Mouse (Mus musculus) large intestine, adult 2 months (tissue): ENCODE measurements around the gene Vtcn1. TPM values are rescaled to one million over a fixed set of nuclear protein-coding genes. Genes with fewer than 3 reads are reported as not detected.
"Not testable (repeated sequence)": the region's sequence is repeated elsewhere in the genome, so short reads cannot be mapped to it uniquely, and the experiment has no call there.

Experiments
- DNase-seq: peaks from one replicate; pipeline ENCODE4 v3.0.0-alpha.2; 2012; ENCODE audit warnings: low read depth, low spot score
- WGBS: fragments of 180-500 bp; shearing (Covaris S2); methylation state at CpG from one replicate; pipeline ENCODE4 v1.1.7; 2018; 5-methylcytosine and 5-hydroxymethylcytosine counted together
- polyA plus RNA-seq: library from polyadenylated mRNA; depleted of rRNA; stranded (reverse); fragments of >200 nt; gene quantifications from 2 replicates; pipeline ENCODE4 v1.2.3, GENCODE M21; 2012; rRNA removed

The Vtcn1 gene
- polyA plus RNA-seq, result 0.05 TPM in 1 of 2 replicates, not detected in the other

DNA sequence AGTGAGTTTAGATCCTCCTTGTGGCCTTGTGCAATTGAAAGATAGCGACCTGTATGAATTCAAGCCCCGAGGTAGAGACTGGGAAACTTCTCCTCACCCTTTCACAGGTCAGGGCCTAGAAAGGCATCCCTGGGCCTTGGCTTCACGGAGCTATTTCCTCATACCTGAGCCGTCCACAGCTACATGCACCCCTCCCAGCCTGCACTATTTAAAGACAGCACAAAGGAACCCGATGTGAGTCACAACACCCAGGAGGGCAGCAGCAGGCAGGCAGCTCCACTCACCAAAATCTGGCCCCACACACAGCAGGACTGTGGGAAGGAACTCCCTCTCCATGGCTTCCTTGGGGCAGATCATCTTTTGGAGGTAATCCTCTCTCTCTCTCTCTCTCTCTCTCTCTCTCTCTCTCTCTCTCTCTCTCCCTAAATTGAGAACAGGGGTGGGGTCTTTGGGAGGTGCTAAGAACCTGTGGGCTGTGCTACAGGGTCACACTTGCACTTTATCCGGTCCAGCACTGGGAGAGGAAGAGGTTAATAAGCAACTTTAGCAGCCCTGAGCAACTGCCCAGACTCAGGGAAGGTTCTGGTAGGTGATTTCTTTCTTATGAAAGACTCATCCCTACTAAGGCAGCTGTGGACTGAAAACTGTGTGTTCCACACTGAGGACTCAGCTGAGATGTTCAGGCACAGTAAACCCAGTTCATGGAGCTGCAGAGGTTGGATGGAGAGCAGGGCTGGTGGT, at the start of gene Vtcn1:
Vtcn1 (plus strand) TSS at position 235 of the 741 bp plus-strand sequence.
- WGBS, result 32% methylated on average over 6 of the region's 6 CpGs
- no peak for DNase-seq

DNA sequence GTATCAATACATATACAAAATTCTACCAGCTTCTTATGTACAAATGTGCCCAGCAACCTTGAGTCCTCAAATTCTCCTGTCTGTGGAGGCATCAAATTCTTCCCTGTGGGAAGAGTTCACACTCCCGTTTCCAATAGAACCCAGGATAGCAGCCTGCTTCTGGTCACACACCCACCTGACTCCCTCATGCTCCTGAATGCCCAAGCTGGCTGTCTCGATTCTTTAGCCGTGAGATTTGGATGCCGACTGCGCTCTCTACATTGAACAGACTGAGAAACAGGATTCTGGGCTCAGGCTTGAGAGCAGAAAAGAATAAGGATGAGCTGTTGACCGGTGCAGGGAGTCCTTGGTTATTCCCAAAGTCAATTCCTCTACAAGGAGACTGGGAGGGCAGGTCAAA, 48.3 kb upstream of the Vtcn1 start:
- 94% methylated on average over 6 of the region's 6 CpGs for WGBS
- no peak for DNase-seq

DNA sequence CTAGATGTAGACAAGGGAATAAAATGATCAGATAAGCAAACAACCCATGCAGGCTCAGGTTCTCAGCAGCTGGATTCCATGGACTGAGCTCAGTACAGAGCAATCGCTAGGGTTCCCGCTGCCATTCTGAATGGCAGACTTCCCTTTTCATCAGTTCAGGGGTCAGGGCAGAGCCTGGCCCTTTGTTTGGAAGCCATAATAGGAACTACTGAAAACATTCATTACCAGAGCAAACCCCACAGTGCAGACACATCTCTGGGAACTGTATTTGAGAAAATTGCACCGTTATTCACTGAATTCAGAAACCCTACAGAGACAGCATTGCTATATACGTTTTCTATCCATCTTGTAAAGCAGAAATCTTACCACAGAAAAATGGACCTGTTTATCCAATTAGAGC, 47.7 kb upstream of the Vtcn1 start:
- DNase-seq, result no peak
- WGBS, result 90% methylated on average over 4 of the region's 4 CpGs

DNA sequence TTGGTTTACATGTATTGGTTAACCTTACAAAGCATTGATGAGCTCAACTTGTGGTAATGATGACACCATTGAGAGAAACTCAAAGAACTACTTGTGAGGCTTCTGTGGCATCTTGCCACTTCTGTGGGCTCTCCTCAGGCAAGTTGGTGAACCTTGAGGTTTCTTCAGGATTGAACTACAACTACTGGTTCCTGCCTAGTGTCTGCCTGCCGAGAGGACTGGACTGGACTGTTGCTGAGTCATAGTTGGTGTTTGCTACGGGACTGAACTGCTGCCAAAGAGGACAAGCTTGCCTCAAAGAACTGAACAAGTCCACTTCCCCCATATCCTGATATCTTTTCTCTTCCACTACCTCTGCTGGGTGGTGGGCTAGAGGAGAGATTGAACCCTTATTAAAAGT, 39.2 kb upstream of the Vtcn1 start:
- 11% methylated on average over 2 of the region's 2 CpGs for WGBS
- DNase-seq, result no peak

DNA sequence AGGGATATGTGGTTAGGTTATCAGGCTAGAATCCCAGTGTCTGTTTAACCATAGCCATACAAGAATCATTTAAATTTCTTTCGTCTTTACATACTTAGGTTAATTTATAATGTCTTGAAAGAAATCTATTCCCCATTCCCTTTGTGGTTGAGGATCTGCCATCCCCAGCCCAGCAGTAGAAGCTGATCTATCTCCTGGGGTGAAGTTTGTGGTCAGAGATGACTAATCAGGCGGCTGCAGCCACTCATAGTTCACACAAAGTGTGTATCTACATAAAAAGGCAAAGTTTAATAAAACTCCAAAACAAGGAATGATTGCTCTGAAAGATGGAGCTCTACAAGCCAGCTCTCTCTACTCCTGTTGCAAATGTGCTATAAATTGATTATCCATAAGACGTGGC, 33.6 kb upstream of the Vtcn1 start:
- WGBS, result 90% methylated on average over 3 of the region's 3 CpGs
- DNase-seq, result no peak

DNA sequence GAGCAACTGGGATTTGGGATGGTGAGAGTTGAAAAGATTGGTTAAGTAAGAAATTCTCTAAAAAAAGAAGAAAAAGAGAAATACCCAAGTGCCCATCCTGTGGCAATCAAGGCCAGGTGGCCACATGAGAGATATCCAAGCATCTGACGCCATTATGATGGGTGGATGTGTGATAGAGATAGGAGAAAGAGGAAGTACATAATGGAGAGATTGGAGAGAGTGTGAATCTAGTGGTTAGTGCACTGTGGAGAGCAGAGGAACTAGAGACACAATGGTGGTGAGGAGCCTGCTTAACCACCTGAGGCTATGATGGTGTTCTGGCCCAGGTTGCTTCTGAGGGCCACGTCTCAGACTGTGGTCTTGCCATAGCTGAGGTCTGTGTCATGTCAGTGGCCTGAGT, 31.9 kb upstream of the Vtcn1 start:
- no peak for DNase-seq
- 81% methylated on average over 2 of the region's 2 CpGs for WGBS

DNA sequence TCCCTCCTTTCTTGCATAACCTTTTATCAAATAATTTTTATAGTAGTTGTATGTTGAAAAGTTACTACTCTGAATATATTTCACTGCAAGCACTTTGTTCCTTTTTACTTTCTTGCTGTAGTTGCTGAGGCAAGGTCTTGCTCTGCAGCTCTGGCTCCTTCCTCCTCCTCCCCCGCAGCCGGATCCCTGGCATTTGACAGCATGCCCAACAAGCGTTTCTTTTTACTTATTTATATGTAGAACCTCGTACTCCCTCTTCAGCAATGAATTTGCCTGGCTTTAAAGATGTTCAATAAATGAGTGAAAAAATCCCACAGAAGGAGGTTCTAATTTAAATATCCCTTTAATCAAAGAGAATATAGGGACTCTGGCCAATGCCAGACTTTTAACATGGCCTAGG, 28.7 kb upstream of the Vtcn1 start:
- WGBS, result 76% methylated on average over 4 of the region's 4 CpGs
- DNase-seq, result no peak

DNA sequence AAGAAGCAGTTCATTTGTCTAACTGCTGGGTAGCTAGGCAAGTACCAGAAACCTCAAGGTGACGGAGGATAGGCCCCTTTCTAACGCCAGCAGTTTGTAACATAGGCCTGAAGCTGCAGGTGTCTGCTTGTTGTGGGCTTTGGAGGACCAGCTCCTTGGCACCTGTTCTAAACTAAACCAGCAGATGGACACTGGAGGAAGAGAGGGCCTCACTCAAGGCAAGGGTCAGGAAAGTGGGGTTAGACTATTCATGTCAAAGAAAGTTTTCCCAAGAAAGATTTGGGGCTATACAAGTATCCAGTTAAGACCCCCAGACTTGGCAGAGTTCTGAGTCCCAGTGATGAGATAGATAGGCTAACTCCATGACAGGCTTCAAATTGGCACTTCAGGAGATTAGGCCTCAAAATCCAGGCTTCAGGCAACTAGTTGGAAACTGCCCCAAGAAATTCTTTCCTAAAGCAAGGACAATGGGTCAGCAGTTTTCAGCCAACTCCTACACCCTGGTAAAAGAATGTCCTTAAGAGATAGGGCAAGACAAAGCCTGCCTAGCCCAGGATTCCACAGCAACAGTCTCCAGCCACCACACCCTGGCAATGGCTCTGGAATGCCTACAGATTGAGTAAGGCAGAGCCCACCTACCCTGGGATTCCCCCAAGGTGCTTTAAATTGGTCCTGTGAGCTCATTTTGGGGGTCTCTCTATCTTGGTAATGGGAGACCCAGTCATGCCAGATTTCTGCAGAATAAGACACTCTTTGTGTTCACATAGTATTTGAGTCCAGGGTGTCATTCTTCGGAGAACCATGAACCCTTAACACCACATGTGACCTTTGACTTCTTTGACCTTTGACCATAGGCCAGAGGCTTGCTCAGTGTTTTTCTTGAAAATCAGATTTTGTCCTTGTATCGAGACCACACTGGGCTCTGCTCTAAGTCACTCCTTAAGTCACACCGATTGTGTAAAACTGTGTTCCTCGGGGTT, 27.8 kb upstream of the Vtcn1 start:
- DNase-seq, result no peak
- 85% methylated on average over 6 of the region's 6 CpGs for WGBS

DNA sequence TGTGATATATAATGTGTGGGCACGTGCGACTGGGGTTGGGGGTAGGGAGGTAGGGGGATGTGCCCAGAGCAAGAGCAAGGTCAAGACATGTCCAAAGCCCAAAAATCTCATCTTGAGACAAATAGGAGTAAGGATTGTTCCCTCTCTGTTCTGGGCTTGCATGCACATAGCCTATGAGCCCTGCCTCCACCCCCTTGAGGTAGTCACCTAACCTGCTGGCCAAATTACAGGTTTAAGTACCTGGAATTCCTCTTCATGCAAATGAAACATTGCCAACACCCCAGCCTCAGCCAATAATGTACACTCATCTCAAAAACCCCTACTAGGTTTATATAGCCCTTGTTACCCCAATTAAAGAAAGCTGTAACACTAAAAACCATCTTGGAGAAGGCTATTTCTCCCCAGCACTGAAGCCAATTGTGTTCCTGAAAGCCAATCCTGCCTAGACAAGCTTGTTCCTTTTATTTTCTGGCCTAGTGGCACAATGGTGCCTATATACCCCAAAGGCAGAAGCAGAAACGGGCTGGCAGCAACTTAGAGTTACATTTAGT, 26.3 kb upstream of the Vtcn1 start:
- 47% methylated on average over 3 of the region's 3 CpGs for WGBS
- DNase-seq, result no peak

DNA sequence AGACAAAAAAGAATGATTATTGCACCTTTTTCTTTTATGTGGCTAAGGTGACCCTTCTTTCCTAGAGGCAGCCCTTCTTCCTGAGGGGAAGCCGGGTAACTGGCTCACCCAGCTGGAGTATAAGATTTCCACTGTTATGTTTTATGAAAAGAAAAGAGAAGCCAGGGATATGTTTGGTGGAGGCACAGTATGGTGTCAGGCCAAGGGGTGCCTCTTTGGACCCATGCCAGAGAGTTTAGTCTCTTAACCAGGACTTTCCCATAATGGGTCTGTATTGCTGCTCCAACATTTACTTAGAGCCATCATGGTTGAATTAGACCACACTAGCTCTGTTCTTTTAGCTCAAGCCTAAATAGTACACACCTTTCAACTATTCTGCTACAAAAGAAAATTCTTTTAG, 20.3 kb upstream of the Vtcn1 start:
- DNase-seq, result no peak
- WGBS, result 42% methylated on average over 1 of the region's 1 CpGs

DNA sequence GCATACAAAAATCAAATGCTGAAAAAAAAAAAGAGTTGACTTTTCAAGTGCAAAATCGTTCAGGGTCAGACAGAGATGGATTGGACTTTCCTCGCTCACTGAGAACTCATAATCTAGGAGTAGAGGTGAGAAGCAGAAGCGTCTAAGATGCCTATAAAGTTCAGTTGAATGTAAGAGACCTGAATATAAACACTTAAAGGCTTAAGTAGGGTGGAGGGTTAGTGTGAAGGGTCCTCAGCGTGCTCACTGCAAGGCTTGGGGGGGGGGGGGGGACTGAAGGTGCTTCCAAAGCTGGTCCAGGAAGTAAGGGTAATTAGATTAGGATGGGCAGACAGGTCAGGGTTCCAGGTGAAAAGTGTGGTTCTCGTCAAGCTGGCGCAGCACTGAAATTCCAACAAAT, 19.3 kb upstream of the Vtcn1 start:
- no peak for DNase-seq
- WGBS, result 69% methylated on average over 6 of the region's 6 CpGs

DNA sequence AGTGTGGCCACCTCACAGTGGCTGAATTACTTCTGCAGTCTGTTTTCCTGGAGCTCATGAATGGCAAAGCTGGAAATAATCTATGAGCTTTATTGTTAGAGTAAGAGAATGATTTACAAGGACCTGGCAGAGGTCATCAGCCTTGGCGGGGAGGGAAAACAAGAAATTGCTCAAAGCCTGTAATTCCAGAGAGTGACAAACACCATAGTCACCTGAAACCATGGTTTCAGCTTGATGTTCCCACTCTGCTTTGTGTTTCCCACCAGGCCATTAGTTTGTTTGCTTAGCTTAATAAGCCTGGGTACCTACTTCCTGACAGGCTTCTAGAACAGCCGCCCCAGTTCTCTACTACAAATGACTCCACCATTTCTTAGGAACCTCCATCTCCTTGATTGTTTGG, 14.8 kb upstream of the Vtcn1 start:
- no peak for DNase-seq
- WGBS, result 14% methylated on average over 2 of the region's 2 CpGs

DNA sequence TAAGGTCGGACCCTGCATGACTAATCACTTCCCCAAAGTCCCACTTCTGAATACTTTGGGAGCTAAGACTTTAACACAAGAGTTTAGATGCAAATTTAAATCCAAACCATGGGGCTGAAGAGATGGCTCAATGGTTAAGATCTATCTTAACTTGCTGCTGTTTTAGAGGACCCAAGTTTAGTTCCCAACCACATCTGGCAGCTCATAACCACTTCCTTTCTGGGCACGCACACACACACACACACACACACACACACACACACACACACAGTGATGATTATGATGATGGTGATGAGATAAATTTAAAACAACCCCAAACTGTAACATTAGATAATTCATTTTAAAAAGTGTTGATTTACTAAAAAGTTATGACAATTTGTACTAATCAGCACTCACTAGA, 13.4 kb upstream of the Vtcn1 start:
- WGBS, result 77% methylated on average over 2 of the region's 2 CpGs
- DNase-seq, result no peak

DNA sequence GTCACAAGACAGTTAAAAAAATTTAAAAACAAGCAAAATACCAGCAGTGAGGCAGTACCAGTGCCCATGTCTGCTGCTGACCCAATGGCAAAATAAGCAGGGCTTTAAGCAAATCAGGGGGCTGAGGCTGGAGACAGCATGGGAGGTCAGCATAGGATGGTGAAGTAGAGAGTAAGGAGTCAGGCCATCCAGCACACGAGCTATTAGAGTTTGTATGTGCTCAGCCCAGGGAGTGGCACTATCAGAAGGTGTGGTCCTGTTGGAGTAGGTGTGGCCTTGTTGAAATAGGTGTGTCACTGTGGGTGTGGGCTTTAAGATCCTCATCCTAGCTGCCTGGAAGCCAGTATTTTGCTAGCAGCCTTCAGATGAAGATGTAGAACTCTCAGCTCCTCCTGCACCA, 9.8 kb upstream of the Vtcn1 start:
- 17% methylated on average over 1 of the region's 1 CpGs for WGBS
- DNase-seq, result not testable (repeated sequence)

DNA sequence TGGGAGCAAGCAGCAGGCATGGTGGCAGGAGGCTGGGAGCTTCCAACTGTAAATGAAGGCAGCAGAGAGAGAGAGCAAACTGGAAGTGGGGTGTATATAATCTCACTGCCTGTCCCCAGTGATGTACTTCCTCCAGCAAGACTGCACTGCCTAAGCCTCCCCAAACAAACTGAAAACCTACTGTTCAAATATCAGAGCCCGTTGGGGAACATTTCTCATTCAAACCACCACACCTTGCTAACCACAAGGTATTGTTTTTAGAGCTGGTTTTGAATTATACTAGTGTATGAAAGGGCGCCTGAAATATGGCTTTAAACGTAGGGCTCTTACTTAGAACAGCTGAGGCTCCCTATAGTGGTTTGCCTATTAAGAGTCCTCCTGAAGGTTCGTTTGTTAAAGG, 6.5 kb upstream of the Vtcn1 start:
- DNase-seq, result no peak
- 50% methylated on average over 4 of the region's 4 CpGs for WGBS

DNA sequence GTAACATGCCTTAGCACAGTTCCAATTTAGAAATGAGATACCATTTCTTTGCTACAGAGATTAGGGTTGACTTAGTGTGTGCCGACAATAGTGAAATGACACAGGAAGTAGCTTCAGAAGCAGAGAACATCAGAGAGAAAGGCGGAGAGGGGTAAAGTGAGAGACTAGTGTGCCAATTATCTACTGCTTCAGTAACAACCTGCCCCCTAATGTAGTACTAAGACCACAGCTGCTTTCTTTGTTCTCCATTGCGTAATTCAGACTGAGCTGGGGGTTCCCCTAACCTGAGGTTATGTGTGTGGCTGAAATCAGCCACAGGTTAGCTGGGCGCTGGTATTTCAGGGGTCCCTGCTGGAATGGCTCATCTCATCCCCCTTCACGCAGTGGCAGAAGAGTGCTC, 5.7 kb upstream of the Vtcn1 start:
- WGBS, result 95% methylated on average over 5 of the region's 5 CpGs
- DNase-seq, result no peak

DNA sequence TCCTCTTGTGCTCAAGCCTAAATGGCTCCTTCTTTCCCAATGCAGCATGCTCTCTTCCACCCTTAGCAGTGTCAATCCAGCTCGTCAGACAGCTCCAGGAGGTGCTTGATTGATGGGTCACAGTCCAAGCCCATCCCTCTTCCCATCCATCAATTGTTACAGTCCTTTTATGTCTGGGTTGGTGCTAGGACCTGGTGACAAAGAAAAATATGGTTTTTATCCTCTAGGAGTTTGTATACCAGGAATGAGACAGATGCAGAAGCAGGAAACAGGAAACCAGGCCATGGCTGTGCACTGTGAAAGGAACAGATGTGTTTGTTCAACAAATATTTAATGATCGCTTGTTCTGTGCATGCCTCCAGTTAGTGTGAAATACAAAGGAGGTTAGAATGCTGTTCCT, 4.4 kb upstream of the Vtcn1 start:
- WGBS, result 24% methylated on average over 2 of the region's 2 CpGs

DNA sequence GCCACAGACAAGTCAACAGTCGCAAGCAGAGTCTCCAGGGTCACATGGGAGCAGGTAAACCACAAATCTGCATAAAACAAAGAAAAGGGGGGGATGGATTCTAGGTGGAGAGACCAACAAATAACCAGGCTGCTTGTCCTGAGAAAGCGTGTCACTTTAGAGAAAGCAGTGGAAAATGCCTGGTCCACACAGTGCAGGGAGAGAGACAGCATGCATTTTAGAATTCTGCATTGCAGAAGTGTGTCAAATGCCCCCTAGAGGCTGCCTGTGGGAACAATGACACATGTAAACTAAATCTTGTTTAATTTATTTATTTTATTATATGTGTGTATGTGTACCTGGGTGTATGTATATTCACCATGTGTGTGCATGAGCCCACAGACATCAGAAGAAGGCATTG, 4.0 kb upstream of the Vtcn1 start:
- no peak for DNase-seq
- 17% methylated on average over 2 of the region's 2 CpGs for WGBS

More for the DNA sequence above, 4.4 kb upstream of the Vtcn1 start:
- DNase-seq, result no peak

DNA sequence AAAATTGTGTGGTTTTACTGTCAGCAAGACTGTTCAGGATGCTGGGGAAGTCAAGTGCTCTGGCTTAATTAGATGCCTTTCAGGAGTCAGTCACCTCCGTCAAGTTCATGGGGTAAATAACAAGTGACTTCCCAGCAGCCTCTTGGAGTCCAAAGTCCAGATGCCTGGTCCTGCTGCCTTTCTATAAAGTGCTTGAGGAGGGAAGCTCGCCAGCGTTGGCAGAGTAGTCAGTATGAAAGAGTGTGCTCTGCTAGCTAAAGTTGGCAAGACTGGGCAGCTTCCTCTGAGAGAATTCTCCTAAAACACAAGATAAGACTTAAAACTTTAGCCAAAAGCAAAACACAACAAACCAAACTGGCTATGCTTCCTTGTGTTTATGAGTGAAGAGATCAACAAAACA, 18.5 kb downstream of the Vtcn1 start:
- DNase-seq, result peak; percentile 79
- 23% methylated on average over 3 of the region's 3 CpGs for WGBS

DNA sequence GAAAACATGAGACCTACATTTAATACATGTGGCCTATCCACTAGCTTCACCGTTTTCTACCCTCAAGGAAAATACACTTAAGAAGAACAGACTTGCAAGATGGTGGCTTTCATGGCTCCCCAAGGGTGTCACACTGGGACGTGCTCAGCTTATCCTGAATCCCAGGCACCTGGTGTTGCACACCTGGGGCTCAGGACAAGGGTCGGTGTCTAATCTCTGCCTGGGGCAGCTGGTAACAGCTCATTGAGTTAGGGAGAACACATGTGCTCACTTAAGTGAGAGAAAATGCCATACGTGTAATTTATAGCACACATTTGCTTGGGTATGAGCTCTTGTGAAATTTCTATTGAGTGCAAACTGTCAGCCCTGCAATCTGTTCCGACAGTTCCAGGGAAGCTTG, 19.1 kb downstream of the Vtcn1 start:
- WGBS, result 47% methylated on average over 5 of the region's 5 CpGs
- DNase-seq, result no peak

DNA sequence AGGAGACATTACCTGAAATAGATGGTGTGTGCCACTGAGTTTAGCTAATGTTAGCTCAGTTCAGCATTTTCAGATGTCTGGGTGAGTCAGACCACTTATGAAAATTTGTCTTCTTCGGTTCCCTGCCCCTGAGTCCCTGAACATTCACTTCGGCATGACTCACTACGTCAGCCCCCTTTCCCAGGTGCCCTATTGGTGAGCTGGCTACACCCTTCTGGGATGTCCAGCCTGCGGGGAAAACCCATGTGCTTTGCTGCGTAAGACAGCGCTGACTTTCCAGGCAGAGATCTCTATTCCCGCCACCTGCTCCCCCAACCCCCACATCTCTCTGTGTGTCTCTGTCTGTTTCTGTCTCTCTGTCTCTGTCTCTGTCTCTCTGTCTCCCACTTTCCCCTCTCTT, 23.1 kb downstream of the Vtcn1 start:
- 97% methylated on average over 7 of the region's 7 CpGs for WGBS
- DNase-seq, result no peak
